Mouse (Mus musculus) liver, adult 2 months (tissue): ENCODE measurements around the gene Sumo2. TPM values are rescaled to one million over a fixed set of nuclear protein-coding genes. Genes with fewer than 3 reads are reported as not detected.
A peak's percentile ranks its signal among the peaks of the same experiment; 100 is the strongest.

Experiments used
- DNase-seq: peaks from one replicate; pipeline ENCODE4 v3.0.0-alpha.2; 2011; ENCODE audit warnings: low read depth, low spot score; ENCODE audit errors: extremely low read depth
- H3K27ac ChIP-seq: fragments of 200-500 bp; replicated peaks from 2 replicates; pipeline ENCODE4 v1.5.1; 2012; ENCODE audit warnings: low read depth, mild to moderate bottlenecking, control low read depth, inconsistent platforms, low read length; ENCODE audit not compliant: insufficient read depth
- H3K27me3 ChIP-seq: fragments of 200-500 bp; 2 replicates; pipeline ENCODE4 v1.6.1; 2012; ENCODE audit warnings: mild to moderate bottlenecking, moderate library complexity, low read length, inconsistent platforms; ENCODE audit not compliant: control insufficient read depth, insufficient read depth
- H3K36me3 ChIP-seq: fragments of 200-500 bp; 2 replicates; pipeline ENCODE4 v1.6.1; 2012; ENCODE audit warnings: low read length, inconsistent platforms; ENCODE audit not compliant: control insufficient read depth, insufficient read depth
- H3K4me1 ChIP-seq: fragments of 200-500 bp; 2 replicates; pipeline ENCODE4 v1.6.1; 2011; ENCODE audit warnings: low read length; ENCODE audit not compliant: control insufficient read depth, insufficient read depth
- H3K4me3 ChIP-seq: fragments of 200-500 bp; 2 replicates; pipeline ENCODE4 v1.5.1; 2011; ENCODE audit warnings: low read depth, mild to moderate bottlenecking, control low read depth, low read length, moderate library complexity; ENCODE audit not compliant: insufficient read depth
- H3K79me2 ChIP-seq: fragments of 200-500 bp; 2 replicates; pipeline ENCODE4 v1.6.1; 2012; ENCODE audit warnings: inconsistent platforms, mild to moderate bottlenecking, low read length, moderate library complexity; ENCODE audit not compliant: control insufficient read depth, insufficient read depth
- H3K9ac ChIP-seq: fragments of 200-500 bp; 2 replicates; pipeline ENCODE4 v1.6.1; 2012; ENCODE audit warnings: low read depth, mild to moderate bottlenecking, control low read depth, inconsistent platforms, low read length
- CTCF ChIP-seq: fragments of 200-500 bp; IDR thresholded peaks from 2 replicates; pipeline ENCODE4 v1.5.1; 2011; ENCODE audit warnings: low read depth, low read length, control low read depth
- POLR2A ChIP-seq: fragments of 200-500 bp; IDR thresholded peaks from 2 replicates; pipeline ENCODE4 v1.6.1; 2011; ENCODE audit warnings: low read length, control low read depth; ENCODE audit not compliant: insufficient read depth; ENCODE audit errors: extremely low read depth
- WGBS: fragments of 180-500 bp; shearing (Covaris S2); methylation state at CpG from one replicate; pipeline ENCODE4 v1.1.7; 2018; 5-methylcytosine and 5-hydroxymethylcytosine counted together
- polyA plus RNA-seq: library from polyadenylated mRNA; depleted of rRNA; stranded (reverse); fragments of >200 nt; gene quantifications from 2 replicates; pipeline ENCODE4 v1.2.3, GENCODE M21; 2012; rRNA removed
- total RNA-seq: library from RNA; depleted of rRNA; stranded (reverse); fragments of >200 nt; gene quantifications from 2 replicates; pipeline ENCODE4 v1.2.3, GENCODE M21; 2014; rRNA removed

Sumo2 gene
- total and polyA plus RNA-seq, 2 experiments: 24.0 to 106 TPM

DNA sequence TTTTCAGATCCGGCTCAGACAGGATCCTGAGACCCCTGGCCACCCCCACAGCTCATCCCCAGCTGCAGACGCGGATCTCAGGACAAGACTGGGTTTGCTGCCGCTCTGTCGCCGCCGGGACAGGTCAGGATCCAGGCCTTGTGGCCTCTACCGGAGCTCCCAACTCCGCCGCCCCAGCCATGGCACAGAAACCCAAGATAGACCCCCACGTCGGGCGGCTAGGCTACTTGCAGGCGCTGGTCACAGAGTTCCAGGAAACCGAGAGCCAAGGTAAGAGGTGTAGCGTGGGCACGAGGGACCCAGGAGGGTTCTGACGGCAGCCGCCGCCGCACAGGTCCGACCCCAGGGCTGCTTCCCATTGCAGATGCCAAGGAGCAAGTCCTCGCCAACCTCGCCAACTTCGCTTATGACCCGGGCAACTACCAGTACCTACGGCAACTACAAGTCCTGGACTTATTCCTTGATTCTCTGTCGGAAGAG lies 60.3 kb downstream of the Sumo2 start:
- peaks cover 11% of the 10 kb centered on the region; the same call in 1 of the 2 replicates for H3K79me2 ChIP-seq
- WGBS: 2% methylated on average over 28 of the region's 28 CpGs
- H3K27ac ChIP-seq: peak overlapping the region; percentile 29
- H3K9ac ChIP-seq: peak overlapping the region; percentile 82
- H3K27me3 ChIP-seq: no peaks in the 10 kb centered on the region
- H3K36me3 ChIP-seq: no peaks in the 10 kb centered on the region
- no peak for DNase-seq
- peak overlapping the region; percentile 95 for H3K4me3 ChIP-seq
- H3K4me1 ChIP-seq: peaks cover 16% of the 10 kb centered on the region
- TF ChIP-seq POLR2A (no peak), CTCF (no peak)

GRCm38 (mm10) chr11:115475025-115475757 lies 60.9 kb downstream of the Sumo2 start, which contains the start of gene Armc7:
Armc7 (plus strand) TSS chr11:115475667.
- peak; percentile 82 for DNase-seq
- under 1% methylated on average over 26 of the region's 26 CpGs for WGBS
- Histone ChIP-seq H3K27me3 (no peaks in the 10 kb centered on the region), H3K79me2 (peaks cover 11% of the 10 kb centered on the region; the same call in 1 of the 2 replicates), H3K4me3 (peak within 1 kb of the TSS; percentile 95), H3K36me3 (no peaks in the 10 kb centered on the region), H3K9ac (peak within 1 kb of the TSS; percentile 82), H3K4me1 (peaks cover 16% of the 10 kb centered on the region), H3K27ac (peak within 1 kb of the TSS; percentile 70)
- TF ChIP-seq CTCF (no peak), POLR2A (no peak)

GRCm38 (mm10) chr11:115473626-115474275 lies 62.3 kb downstream of the Sumo2 start:
- Histone ChIP-seq H3K4me3 (peak overlapping the region; percentile 4; the same call in 1 of the 2 replicates), H3K4me1 (peaks cover 16% of the 10 kb centered on the region), H3K27ac (peak overlapping the region; percentile 57), H3K27me3 (no peaks in the 10 kb centered on the region), H3K36me3 (no peaks in the 10 kb centered on the region), H3K9ac (peak overlapping the region; percentile 20), H3K79me2 (peaks cover 11% of the 10 kb centered on the region; the same call in 1 of the 2 replicates)
- TF ChIP-seq POLR2A (no peak), CTCF (peak; percentile 88)
- whole genome bisulfite sequencing: 25% methylated on average over 15 of the region's 15 CpGs
- DNase-seq: peak; percentile 75

Other genes with a start within 250 kb of the Sumo2 start
- 56.1 and 78.8 TPM in 2 replicates for gene Fads6, start 238.6 kb downstream of the Sumo2 start, total RNA-seq
- gene Fads6, start 238.6 kb downstream of the Sumo2 start, polyA plus RNA-seq: 55.3 and 66.0 TPM in 2 replicates
- gene Otop2, start 229.1 kb downstream of the Sumo2 start, total RNA-seq: not detected in 2 replicates
- not detected in 2 replicates for gene Otop2, start 229.1 kb downstream of the Sumo2 start, polyA plus RNA-seq
- 0.20 and 0.28 TPM in 2 replicates for gene Ush1g, start 214.2 kb downstream of the Sumo2 start, total RNA-seq
- 0.26 and 0.50 TPM in 2 replicates for gene Ush1g, start 214.2 kb downstream of the Sumo2 start, polyA plus RNA-seq
- gene Otop3, start 201.5 kb downstream of the Sumo2 start, total RNA-seq: not detected in 2 replicates
- gene Otop3, start 201.5 kb downstream of the Sumo2 start, polyA plus RNA-seq: not detected in 2 replicates
- gene Hid1, start 168.5 kb downstream of the Sumo2 start, total RNA-seq: 0.55 and 1.3 TPM in 2 replicates
- 1.1 and 3.1 TPM in 2 replicates for gene Hid1, start 168.5 kb downstream of the Sumo2 start, polyA plus RNA-seq
- gene Cdr2l, start 154.4 kb downstream of the Sumo2 start, total RNA-seq: 1.3 and 1.4 TPM in 2 replicates
- gene Cdr2l, start 154.4 kb downstream of the Sumo2 start, polyA plus RNA-seq: 2.4 and 2.7 TPM in 2 replicates
- 54.7 and 67.2 TPM in 2 replicates for gene Mrpl58, start 132.5 kb downstream of the Sumo2 start, total RNA-seq
- gene Mrpl58, start 132.5 kb downstream of the Sumo2 start, polyA plus RNA-seq: 67.5 and 70.0 TPM in 2 replicates
- 480 and 648 TPM in 2 replicates for gene Atp5h, start 116.3 kb downstream of the Sumo2 start, total RNA-seq
- 103 and 134 TPM in 2 replicates for gene Atp5h, start 116.3 kb downstream of the Sumo2 start, polyA plus RNA-seq
- 10.0 and 14.2 TPM in 2 replicates for gene Kctd2, start 116.1 kb downstream of the Sumo2 start, total RNA-seq
- 18.2 and 21.1 TPM in 2 replicates for gene Kctd2, start 116.1 kb downstream of the Sumo2 start, polyA plus RNA-seq
- 0.74 and 0.94 TPM in 2 replicates for gene Trim80, start 95.7 kb downstream of the Sumo2 start, total RNA-seq
- gene Trim80, start 95.7 kb downstream of the Sumo2 start, polyA plus RNA-seq: 2.0 and 4.0 TPM in 2 replicates
- gene Slc16a5, start 73.8 kb downstream of the Sumo2 start, total RNA-seq: 23.0 and 36.3 TPM in 2 replicates
- gene Slc16a5, start 73.8 kb downstream of the Sumo2 start, polyA plus RNA-seq: 49.1 and 101 TPM in 2 replicates
- gene Armc7, start 60.6 kb downstream of the Sumo2 start, total RNA-seq: 1.6 and 1.7 TPM in 2 replicates
- 3.2 and 4.0 TPM in 2 replicates for gene Armc7, start 60.6 kb downstream of the Sumo2 start, polyA plus RNA-seq
- gene Nt5c, start 44.4 kb downstream of the Sumo2 start, total RNA-seq: 39.2 and 39.5 TPM in 2 replicates
- 29.6 and 32.6 TPM in 2 replicates for gene Nt5c, start 44.4 kb downstream of the Sumo2 start, polyA plus RNA-seq
- 14.1 and 17.2 TPM in 2 replicates for gene Jpt1, start 21.9 kb downstream of the Sumo2 start, total RNA-seq
- 25.1 and 28.4 TPM in 2 replicates for gene Jpt1, start 21.9 kb downstream of the Sumo2 start, polyA plus RNA-seq
- gene Nup85, start 28.2 kb upstream of the Sumo2 start, total RNA-seq: 21.8 and 24.3 TPM in 2 replicates
- gene Nup85, start 28.2 kb upstream of the Sumo2 start, polyA plus RNA-seq: 21.9 and 22.4 TPM in 2 replicates
- 48.1 and 50.4 TPM in 2 replicates for gene Mrps7, start 67.6 kb upstream of the Sumo2 start, total RNA-seq
- gene Mrps7, start 67.6 kb upstream of the Sumo2 start, polyA plus RNA-seq: 32.9 and 39.2 TPM in 2 replicates
- 1.7 and 3.2 TPM in 2 replicates for gene Gga3, start 67.8 kb upstream of the Sumo2 start, total RNA-seq
- gene Gga3, start 67.8 kb upstream of the Sumo2 start, polyA plus RNA-seq: 5.9 and 8.3 TPM in 2 replicates
- 35.5 and 40.3 TPM in 2 replicates for gene Mif4gd, start 76.7 kb upstream of the Sumo2 start, total RNA-seq
- 108 and 132 TPM in 2 replicates for gene Mif4gd, start 76.7 kb upstream of the Sumo2 start, polyA plus RNA-seq
- gene Slc25a19, start 92.0 kb upstream of the Sumo2 start, total RNA-seq: 8.9 and 14.5 TPM in 2 replicates
- 19.5 and 21.3 TPM in 2 replicates for gene Slc25a19, start 92.0 kb upstream of the Sumo2 start, polyA plus RNA-seq
- 14.7 and 17.3 TPM in 2 replicates for gene Grb2, start 172.3 kb upstream of the Sumo2 start, total RNA-seq
- 27.7 and 28.4 TPM in 2 replicates for gene Grb2, start 172.3 kb upstream of the Sumo2 start, polyA plus RNA-seq
- gene Tmem94, start 229.2 kb upstream of the Sumo2 start, total RNA-seq: 11.0 and 15.0 TPM in 2 replicates
- gene Tmem94, start 229.2 kb upstream of the Sumo2 start, polyA plus RNA-seq: 41.1 and 41.9 TPM in 2 replicates